Mouse (Mus musculus): ENCODE data around the gene Cntn4.

- TF ChIP-seq CTCF (conservative IDR thresholded peaks at IDR 0.05; ENCODE audit: insufficient read depth, insufficient read length, low read depth, low read length) (no peak), POLR2A (IDR thresholded peaks at IDR 0.05; ENCODE audit: low read depth, low read length) (no peak)
Measured at GRCm38 (mm10) chr6:106463857-106464256, 786.4 kb downstream of the Cntn4 start.
